23 mouse cellular contexts compared by ENCODE assay signal in the genomic region with DNA sequence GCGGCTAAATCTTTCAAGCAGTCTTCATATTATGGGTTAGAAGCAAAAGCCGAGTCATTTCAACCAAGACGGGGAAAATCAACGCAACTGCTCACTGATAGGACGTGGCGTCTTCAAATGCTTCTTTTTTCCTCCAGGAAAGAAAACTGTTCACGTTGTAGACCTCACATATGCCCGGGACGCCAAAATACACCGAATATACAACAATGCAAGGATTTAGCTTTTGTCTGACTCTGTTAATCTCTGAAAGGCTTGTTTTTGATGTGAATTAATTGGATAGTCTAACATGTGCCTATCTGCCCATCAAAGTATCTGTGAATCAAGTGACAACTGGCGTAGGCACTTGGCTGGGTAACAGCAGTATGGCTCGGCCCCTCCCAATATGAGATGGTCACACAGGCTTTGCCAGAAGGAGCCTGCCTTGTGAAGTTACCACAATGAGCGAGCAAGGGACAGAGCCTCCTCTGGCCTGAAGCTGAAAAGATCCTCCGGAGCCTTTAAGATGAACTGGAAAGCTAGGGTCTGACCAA. TPM values are rescaled to one million over a fixed set of nuclear protein-coding genes. Genes with fewer than 3 reads are reported as not detected.
"Had no signal": no experiment of that assay in that cellular context is flagged by ENCODE, and none has a peak within 500 bp of the region (broad histone marks: within the 10 kb centered on the region; RNA-seq: fewer than 3 reads in every experiment).

No protein-coding gene starts in this region.

- H3K4me3 ChIP-seq: limb, embryonic 10.5 days; limb, embryonic 13.5 days; liver, embryonic 12.5 days; liver, embryonic 15.5 days; lung, embryonic 15.5 days; megakaryocyte, embryonic 14.5 days; midbrain, embryonic 12.5 days; myocyte; neural tube, embryonic 13.5 days; stomach, embryonic 15.5 days had no signal

- DNase-seq: kidney, adult 18-20 months; kidney, adult 9 months; kidney, postnatal 14 days; kidney, postnatal 4 days; liver; lung, adult 18-20 months; lung, postnatal 10 days; lung, postnatal 36 days; right cerebral cortex, postnatal 25 days; spleen, adult 18-20 months; thymus, postnatal 25 days had no signal

- H3K4me2 ChIP-seq: limb, embryonic 13.5 days; liver, embryonic 12.5 days; liver, embryonic 15.5 days; lung, embryonic 15.5 days; midbrain, embryonic 12.5 days; neural tube, embryonic 13.5 days; stomach, embryonic 15.5 days had no signal

- ATAC-seq: liver, embryonic 12.5 days had no signal

- H3K9me3 ChIP-seq: limb, embryonic 10.5 days; limb, embryonic 13.5 days; liver, embryonic 12.5 days; liver, embryonic 15.5 days; lung, embryonic 15.5 days; megakaryocyte, embryonic 14.5 days; midbrain, embryonic 12.5 days; neural tube, embryonic 13.5 days; stomach, embryonic 15.5 days had no signal

- H3K27ac ChIP-seq: limb, embryonic 10.5 days; limb, embryonic 13.5 days; liver, embryonic 12.5 days; liver, embryonic 15.5 days; lung, embryonic 15.5 days; neural tube, embryonic 13.5 days; stomach, embryonic 15.5 days had no signal

- H3K36me3 ChIP-seq: limb, embryonic 10.5 days; limb, embryonic 13.5 days; liver, embryonic 12.5 days; liver, embryonic 15.5 days; lung, embryonic 15.5 days; midbrain, embryonic 12.5 days; neural tube, embryonic 13.5 days; stomach, embryonic 15.5 days had no signal

- H3K9ac ChIP-seq: limb, embryonic 13.5 days; liver, embryonic 12.5 days; liver, embryonic 15.5 days; lung, embryonic 15.5 days; midbrain, embryonic 12.5 days; neural tube, embryonic 13.5 days; stomach, embryonic 15.5 days had no signal

RNA-seq across cellular contexts. Expression of gene Olig2, which starts 53.3 kb away (rescaled TPM):
- polyA plus RNA-seq: kidney, embryonic 16.5 days; limb, embryonic 10.5 days; limb, embryonic 13.5 days; liver, embryonic 12.5 days; liver, embryonic 15.5 days; lung, embryonic 15.5 days; myocyte; stomach, embryonic 15.5 days; urinary bladder, adult 2 months had no signal
